Mouse (Mus musculus) limb, embryonic 14.5 days (tissue): ENCODE data around the gene Pcsk6. TPM values are rescaled to one million over a fixed set of nuclear protein-coding genes. Genes with fewer than 3 reads are reported as not detected.

Source experiments
- ATAC-seq: fragments of 200-750 bp; cut with Nextera tagmentation; 2 replicates; pipeline ENCODE4 v1.8.0; 2017; ENCODE audit warnings: low read depth, moderate number of reproducible peaks, moderate TSS enrichment; ENCODE audit not compliant: low FRiP score
- DNase-seq: peaks from one replicate; pipeline ENCODE4 v3.0.0-alpha.2; 2015; ENCODE audit warnings: low spot score
- H3K27ac ChIP-seq: fragments of 300-500 bp; sonication (generic); replicated peaks from 2 replicates; pipeline ENCODE4 v1.5.1; 2014; ENCODE audit warnings: low read depth, mild to moderate bottlenecking, low read length, moderate library complexity, mixed read lengths
- H3K27me3 ChIP-seq: fragments of 300-500 bp; sonication (generic); 2 replicates; pipeline ENCODE4 v1.6.1; 2014; ENCODE audit warnings: low read length, mixed read lengths; ENCODE audit not compliant: control insufficient read depth, insufficient read depth
- H3K36me3 ChIP-seq: fragments of 300-500 bp; sonication (generic); 2 replicates; pipeline ENCODE4 v1.6.1; 2014; ENCODE audit warnings: mild to moderate bottlenecking, low read length, moderate library complexity, mixed read lengths; ENCODE audit not compliant: control insufficient read depth, insufficient read depth
- H3K4me1 ChIP-seq: fragments of 300-500 bp; sonication (generic); 2 replicates; pipeline ENCODE4 v1.6.1; 2014; ENCODE audit warnings: antibody characterized with exemption, low read length, mixed read lengths; ENCODE audit not compliant: control insufficient read depth, insufficient read depth
- H3K4me2 ChIP-seq: fragments of 300-500 bp; sonication (generic); replicated peaks from 2 replicates; pipeline ENCODE4 v1.6.1; 2014; ENCODE audit warnings: low read depth, mild to moderate bottlenecking, low read length, moderate library complexity; ENCODE audit not compliant: severe bottlenecking
- H3K4me3 ChIP-seq: fragments of 300-500 bp; sonication (generic); replicated peaks from 2 replicates; pipeline ENCODE4 v1.5.1; 2014; ENCODE audit warnings: low read length
- H3K9ac ChIP-seq: fragments of 300-500 bp; sonication (generic); 2 replicates; pipeline ENCODE4 v1.6.1; 2014; ENCODE audit warnings: mild to moderate bottlenecking, low read depth, low read length, moderate library complexity; ENCODE audit not compliant: severe bottlenecking
- H3K9me3 ChIP-seq: fragments of 300-500 bp; sonication (generic); 2 replicates; pipeline ENCODE4 v1.6.1; 2016; ENCODE audit warnings: low read length; ENCODE audit not compliant: control insufficient read depth
- POLR2A ChIP-seq: fragments of 200-500 bp; IDR thresholded peaks from 2 replicates; pipeline ENCODE4 v1.8.0; 2012; ENCODE audit warnings: inconsistent platforms, mild to moderate bottlenecking, moderate library complexity, borderline replicate concordance; ENCODE audit not compliant: insufficient read depth, insufficient read length; ENCODE audit errors: extremely low read depth
- WGBS: fragments of 180-500 bp; shearing (Covaris S2); extraction: QIAGEN DNeasy Blood & Tissue Kit; methylation state at CpG from one replicate; pipeline ENCODE4 v1.1.7; 2014; 5-methylcytosine and 5-hydroxymethylcytosine counted together
- polyA plus RNA-seq, 2 experiments: library from polyadenylated mRNA; depleted of rRNA in 1 of 2; stranded (reverse) in 1 of 2; unstranded in 1 of 2; fragments of >200 nt; fragmentation: Nextera tagmentation in 1 of 2; extraction: Ambion mirVana in 1 of 2; gene quantifications; 2 replicates each; pipeline versions ENCODE4 v1.2.1 to v1.2.3; 2012 to 2014

Pcsk6 gene
- polyA plus RNA-seq, 2 experiments: 15.2 to 34.1 TPM

DNA sequence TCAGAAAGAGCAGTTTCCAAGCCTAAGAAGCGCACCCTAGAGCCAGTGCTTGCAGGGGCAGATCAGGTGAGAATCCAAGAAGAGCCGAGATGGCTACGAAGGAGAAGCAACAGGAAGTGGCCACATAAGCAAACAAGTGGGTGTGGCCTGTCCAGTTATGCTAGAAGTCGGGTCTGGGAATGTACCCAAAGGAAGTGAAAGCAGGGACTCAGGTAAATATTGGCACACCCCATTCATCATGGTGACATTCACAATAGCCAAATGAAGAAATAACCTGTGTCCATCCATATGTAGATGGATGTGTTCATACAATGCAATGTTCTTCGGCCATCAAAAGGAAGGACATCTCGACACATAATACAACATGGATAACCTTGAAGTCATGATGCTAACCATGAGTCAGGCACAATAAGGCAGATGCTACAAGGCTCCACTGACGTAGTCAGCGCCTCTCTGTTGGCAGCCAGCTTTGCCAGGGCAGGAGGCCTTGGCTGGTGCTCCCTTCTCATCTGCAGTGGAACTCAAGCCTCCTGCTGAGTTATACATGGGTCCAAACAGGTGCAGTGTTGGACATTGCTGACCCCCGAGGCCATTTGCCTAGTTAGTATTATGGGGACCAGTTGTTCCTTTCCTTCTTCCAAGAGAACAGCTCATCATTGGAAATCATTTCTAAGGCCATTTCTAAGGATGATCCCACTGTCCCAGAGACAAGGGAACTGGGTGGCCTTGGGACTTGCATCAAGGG, 45.2 kb downstream of the Pcsk6 start:
- 80% methylated on average over 9 of the region's 9 CpGs for WGBS
- Histone ChIP-seq H3K4me2 (no peak overlapping the region), H3K27me3 (no peaks in the 10 kb centered on the region)

GRCm38 (mm10) chr7:65909343-65910127, 48.0 kb downstream of the Pcsk6 start:
- Histone ChIP-seq H3K9me3 (no peaks in the 10 kb centered on the region), H3K4me2 (no peak overlapping the region), H3K27me3 (no peaks in the 10 kb centered on the region), H3K27ac (no peak overlapping the region), H3K36me3 (no peaks in the 10 kb centered on the region), H3K9ac (no peak overlapping the region), H3K4me3 (no peak overlapping the region), H3K4me1 (0 out of 2 replicates have a peak, but pooled peaks cover 4% of the 10 kb centered on the region)
- 88% methylated on average over 12 of the region's 12 CpGs for WGBS
- no peak for ATAC-seq
- TF ChIP-seq POLR2A: no peak
- DNase-seq: no peak

More for the DNA sequence above, 45.2 kb downstream of the Pcsk6 start:
- TF ChIP-seq POLR2A: no peak
- ATAC-seq (no peak), DNase-seq (no peak)
- Histone ChIP-seq H3K9ac (no peak overlapping the region), H3K27ac (no peak overlapping the region), H3K9me3 (no peaks in the 10 kb centered on the region), H3K4me1 (peaks cover 10% of the 10 kb centered on the region), H3K36me3 (no peaks in the 10 kb centered on the region), H3K4me3 (no peak overlapping the region)

- Histone ChIP-seq H3K9me3 (no peaks in the 10 kb centered on the region), H3K4me1 (peaks cover 4% of the 10 kb centered on the region; the same call in 1 of the 2 replicates), H3K36me3 (no peaks in the 10 kb centered on the region), H3K27ac (no peak overlapping the region), H3K9ac (no peak overlapping the region), H3K4me3 (no peak overlapping the region), H3K27me3 (no peaks in the 10 kb centered on the region), H3K4me2 (no peak overlapping the region)
- no peak for ATAC-seq
- peak; percentile 32 for DNase-seq
- 30% methylated on average over 3 of the region's 3 CpGs for WGBS
- TF ChIP-seq POLR2A: no peak
Measured at GRCm38 (mm10) chr7:65913088-65913610, 51.6 kb downstream of the Pcsk6 start.

GRCm38 (mm10) chr7:65914761-65915301, 53.3 kb downstream of the Pcsk6 start:
- no peak for TF ChIP-seq POLR2A
- peak; percentile 23 for DNase-seq
- WGBS: 46% methylated on average over 11 of the region's 11 CpGs

DNA sequence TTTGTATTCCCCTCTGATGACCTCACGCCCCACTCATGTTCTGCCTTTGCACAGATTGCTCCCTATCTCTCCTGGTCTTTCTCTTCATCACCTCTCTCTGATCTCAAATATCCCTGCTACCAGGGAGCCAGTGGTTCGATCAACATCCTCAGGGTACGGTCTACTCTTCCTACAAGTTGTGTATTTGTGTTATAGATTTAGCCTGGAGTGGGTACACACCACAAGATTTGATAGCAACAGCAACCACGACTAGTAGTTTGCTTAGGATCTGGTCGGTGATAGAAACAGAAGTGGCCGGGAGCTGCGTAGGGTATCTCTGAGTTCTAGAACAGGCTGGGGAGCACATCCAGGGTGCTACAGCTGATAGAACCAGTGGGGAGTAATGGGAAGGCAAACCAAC, 54.3 kb downstream of the Pcsk6 start:
- WGBS: 92% methylated on average over 7 of the region's 7 CpGs
- ATAC-seq: no peak

More at GRCm38 (mm10) chr7:65914761-65915301, 53.3 kb downstream of the Pcsk6 start:
- Histone ChIP-seq H3K27ac (no peak overlapping the region), H3K36me3 (no peaks in the 10 kb centered on the region), H3K4me3 (no peak overlapping the region), H3K4me2 (no peak overlapping the region), H3K9me3 (no peaks in the 10 kb centered on the region), H3K4me1 (peaks cover 4% of the 10 kb centered on the region; the same call in 1 of the 2 replicates), H3K27me3 (no peaks in the 10 kb centered on the region), H3K9ac (no peak overlapping the region)
- no peak for ATAC-seq

More for the DNA sequence above, 54.3 kb downstream of the Pcsk6 start:
- no peak overlapping the region for H3K4me3 ChIP-seq
- no peaks in the 10 kb centered on the region for H3K9me3 ChIP-seq
- no peaks in the 10 kb centered on the region for H3K36me3 ChIP-seq
- peaks cover 4% of the 10 kb centered on the region for H3K4me1 ChIP-seq
- H3K27me3 ChIP-seq: no peaks in the 10 kb centered on the region
- H3K9ac ChIP-seq: no peak overlapping the region
- TF ChIP-seq POLR2A: no peak
- H3K4me2 ChIP-seq: no peak overlapping the region
- no peak overlapping the region for H3K27ac ChIP-seq
- DNase-seq: no peak
